Mouse (Mus musculus): ENCODE data around the gene Akna.

DNA sequence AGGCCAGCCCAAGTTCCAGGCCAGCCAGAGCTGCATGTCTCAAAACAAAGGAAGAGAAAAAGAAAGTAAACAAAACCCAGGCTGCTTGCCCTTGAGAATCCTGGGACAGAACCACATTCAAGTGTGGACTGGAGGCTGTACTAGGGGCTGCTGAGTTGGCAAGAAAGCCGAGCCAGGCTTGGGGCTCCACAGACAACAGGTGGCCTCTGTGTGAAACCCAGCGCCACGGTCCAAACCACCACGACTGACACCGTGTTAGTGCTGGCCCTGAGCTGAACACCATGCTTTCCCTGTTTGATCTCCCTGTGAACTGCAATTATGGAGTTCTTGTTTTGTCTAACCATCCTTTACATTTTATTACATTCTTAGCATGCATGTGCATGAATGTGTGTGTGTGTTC lies 27.9 kb upstream of the Akna start:
- TF ChIP-seq CTCF (IDR thresholded peaks at IDR 0.05; ENCODE audit: low read depth, low read length), result no peak
- TF ChIP-seq POLR2A (IDR thresholded peaks at IDR 0.05; ENCODE audit: extremely low read depth, insufficient read depth, low read length), result no peak
